Mouse (Mus musculus) liver, adult 2 months (tissue): ENCODE data around the gene Mb21d2.

Experiments
- CTCF ChIP-seq: fragments of 200-500 bp; IDR thresholded peaks from 2 replicates; pipeline ENCODE4 v1.5.1; 2011; ENCODE audit warnings: low read depth, low read length, control low read depth
- POLR2A ChIP-seq: fragments of 200-500 bp; IDR thresholded peaks from 2 replicates; pipeline ENCODE4 v1.6.1; 2011; ENCODE audit warnings: low read length, control low read depth; ENCODE audit not compliant: insufficient read depth; ENCODE audit errors: extremely low read depth

GRCm38 (mm10) chr16:28902620-28903565, 26.6 kb downstream of the Mb21d2 start:
- TF ChIP-seq CTCF (no peak), POLR2A (no peak)
